Mouse (Mus musculus): ENCODE data around the gene Lztr1. TPM values are rescaled to one million over a fixed set of nuclear protein-coding genes. Genes with fewer than 3 reads are reported as not detected.

Lztr1 gene
- polyA plus RNA-seq, 1 experiment from 2014 or later: 124 TPM

DNA sequence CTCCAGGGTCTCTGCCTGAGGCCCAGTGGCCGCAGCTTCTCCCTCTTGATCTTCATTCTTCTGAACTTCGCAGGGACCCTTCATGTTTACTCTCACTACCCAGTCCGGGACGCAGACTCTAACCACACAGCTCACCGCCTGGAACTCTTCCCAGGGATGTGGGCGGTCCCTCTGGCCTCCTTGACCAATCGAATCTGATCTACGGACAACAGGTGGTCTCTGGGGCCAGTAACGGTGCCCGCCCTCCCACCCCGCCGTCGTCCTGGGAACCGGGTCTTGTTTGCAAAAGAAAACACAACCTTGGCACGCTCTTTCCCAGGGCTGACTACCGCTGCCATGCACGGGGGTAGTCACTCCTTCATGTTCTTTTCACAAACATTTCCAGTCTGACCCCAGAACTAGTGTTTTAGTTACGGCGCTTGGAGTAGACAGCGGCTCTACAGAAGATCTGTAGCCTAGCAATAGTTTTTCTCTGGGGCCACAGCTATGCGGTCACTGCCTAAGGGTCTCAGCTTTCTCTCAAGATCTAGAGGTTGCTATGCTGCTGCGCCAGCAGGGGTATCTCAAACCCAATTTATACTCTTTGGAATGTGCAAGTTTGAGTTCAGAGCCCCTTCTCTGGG lies 52.8 kb downstream of the Lztr1 start, which contains the start of gene Lrrc74b:
Gene Lrrc74b, minus strand, starts transcription at position 120 of the 623 bp plus-strand sequence.
- H3K27ac ChIP-seq: no peak within 1 kb of the TSS
- WGBS: under 1% methylated on average over 22 of the region's 22 CpGs
- H3K4me1 ChIP-seq (replicated peaks): peaks cover 36% of the 10 kb centered on the region
- H3K36me3 ChIP-seq: no peaks in the 10 kb centered on the region
- no peaks in the 10 kb centered on the region for H3K9me3 ChIP-seq
- peak within 1 kb of the TSS; percentile 47 for H3K4me2 ChIP-seq (replicated peaks)
- peak within 1 kb of the TSS; percentile 13 for H3K4me3 ChIP-seq (replicated peaks)
- peak; percentile 66 for ATAC-seq
- H3K9ac ChIP-seq (replicated peaks): peak within 1 kb of the TSS; percentile 30; the same call in 1 of the 2 replicates
- H3K27me3 ChIP-seq: peaks cover 34% of the 10 kb centered on the region

DNA sequence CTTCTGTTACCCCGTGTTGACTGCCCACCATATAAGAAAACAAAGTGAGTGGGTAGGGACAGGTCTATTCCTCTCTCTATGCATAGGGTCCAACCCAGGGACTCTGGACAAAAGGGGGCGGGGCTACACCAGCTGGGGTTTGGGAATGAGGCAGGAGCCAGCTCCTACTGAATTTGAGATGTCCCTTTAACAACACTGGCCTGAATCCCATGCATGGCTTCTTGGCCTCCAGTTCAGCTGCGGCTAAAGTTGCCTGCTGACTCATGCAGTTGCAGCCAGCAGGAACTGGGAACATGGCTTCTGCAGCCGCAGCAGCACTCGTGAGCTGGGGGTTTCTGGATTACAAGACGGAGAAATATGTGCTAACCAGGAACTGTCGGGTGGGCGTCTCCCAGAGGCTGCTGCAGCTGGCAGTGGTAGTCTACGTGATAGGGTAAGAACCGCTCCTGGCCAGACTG lies 53.3 kb downstream of the Lztr1 start, which contains the start of gene P2rx6:
Gene P2rx6, plus strand, starts transcription at position 135 of the 458 bp plus-strand sequence.
- H3K27ac ChIP-seq: no peak within 1 kb of the TSS
- no peaks in the 10 kb centered on the region for H3K36me3 ChIP-seq
- H3K9ac ChIP-seq (replicated peaks): peak within 1 kb of the TSS; percentile 30; the same call in 1 of the 2 replicates
- H3K4me3 ChIP-seq (replicated peaks): peak within 1 kb of the TSS; percentile 13
- H3K27me3 ChIP-seq: peaks cover 34% of the 10 kb centered on the region
- 3% methylated on average over 10 of the region's 10 CpGs for WGBS
- H3K4me1 ChIP-seq (replicated peaks): peaks cover 36% of the 10 kb centered on the region
- peak; percentile 53 for ATAC-seq
- peak within 1 kb of the TSS; percentile 47 for H3K4me2 ChIP-seq (replicated peaks)
- no peaks in the 10 kb centered on the region for H3K9me3 ChIP-seq

DNA sequence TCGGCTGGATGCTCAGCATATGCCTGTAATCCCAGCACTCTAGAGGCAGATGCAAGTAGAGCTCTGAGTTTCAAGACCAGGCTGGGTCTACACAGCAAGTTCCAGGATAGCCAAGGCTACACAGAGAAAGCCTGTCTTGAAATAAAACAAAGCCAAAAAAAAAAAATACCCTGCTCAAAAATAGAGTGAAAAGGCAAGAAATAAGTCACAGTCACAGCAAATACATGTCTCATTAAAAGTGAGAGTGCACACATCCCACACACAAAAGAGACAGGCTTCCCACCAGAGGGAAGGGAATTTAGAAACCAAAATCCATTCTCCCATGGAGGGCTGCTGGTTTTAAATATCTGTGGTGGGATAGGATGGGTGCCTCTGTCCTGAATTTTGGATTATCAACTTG lies 55.1 kb downstream of the Lztr1 start:
- Histone ChIP-seq H3K4me1 (replicated peaks) (peaks cover 30% of the 10 kb centered on the region), H3K27ac (no peak overlapping the region), H3K9ac (replicated peaks) (no peak overlapping the region), H3K9me3 (no peaks in the 10 kb centered on the region), H3K36me3 (no peaks in the 10 kb centered on the region), H3K4me3 (replicated peaks) (no peak overlapping the region), H3K4me2 (replicated peaks) (no peak overlapping the region), H3K27me3 (peaks cover 34% of the 10 kb centered on the region)
- WGBS: 42% methylated on average over 1 of the region's 1 CpGs
- ATAC-seq: no peak

DNA sequence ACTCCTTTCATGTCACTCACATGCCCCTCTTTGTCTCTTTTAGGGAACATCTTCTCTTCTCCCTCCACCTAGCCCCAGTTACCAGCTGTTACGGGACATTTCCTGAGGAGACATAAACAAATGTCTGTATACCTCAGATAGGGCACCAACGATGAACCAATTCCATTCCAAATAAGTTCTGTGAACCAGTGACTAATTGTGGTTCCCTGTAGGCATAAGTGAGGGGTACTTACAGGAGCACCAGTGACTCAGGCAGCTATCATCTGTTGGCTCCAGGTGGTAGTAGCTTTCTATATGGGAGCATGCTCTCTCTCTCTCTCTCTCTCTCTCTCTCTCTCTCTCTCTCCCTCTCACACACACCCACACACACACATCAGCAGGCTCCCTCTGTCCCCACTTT lies 55.7 kb downstream of the Lztr1 start:
- 84% methylated on average over 2 of the region's 2 CpGs for WGBS
- Histone ChIP-seq H3K4me3 (replicated peaks) (no peak overlapping the region), H3K36me3 (no peaks in the 10 kb centered on the region), H3K4me2 (replicated peaks) (no peak overlapping the region), H3K27me3 (peaks cover 34% of the 10 kb centered on the region), H3K27ac (no peak overlapping the region), H3K9ac (replicated peaks) (no peak overlapping the region), H3K4me1 (replicated peaks) (peaks cover 23% of the 10 kb centered on the region), H3K9me3 (no peaks in the 10 kb centered on the region)
- ATAC-seq: no peak

DNA sequence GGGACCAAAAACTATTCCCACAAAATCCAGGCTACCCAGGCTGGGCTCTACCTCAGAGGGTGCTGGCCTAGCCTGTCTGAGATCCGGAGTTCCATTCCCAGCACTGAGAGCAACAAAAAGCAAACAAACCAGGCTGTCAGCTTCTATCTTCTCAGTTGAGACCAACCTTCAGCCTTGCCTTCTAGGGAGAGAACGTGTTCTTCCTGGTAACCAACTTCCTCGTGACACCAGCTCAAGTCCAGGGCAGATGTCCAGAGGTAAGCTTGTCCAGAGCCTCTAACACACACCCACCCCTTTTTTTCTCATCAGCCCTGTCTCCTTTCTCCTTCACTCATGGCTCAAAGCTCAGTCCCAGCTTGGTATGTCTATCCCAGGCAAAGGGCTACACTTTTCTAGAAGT lies 56.3 kb downstream of the Lztr1 start:
- 71% methylated on average over 3 of the region's 3 CpGs for WGBS
- no peaks in the 10 kb centered on the region for H3K9me3 ChIP-seq

GRCm38 (mm10) chr16:17566186-17566585 lies 57.7 kb downstream of the Lztr1 start:
- Histone ChIP-seq H3K4me2 (replicated peaks) (no peak overlapping the region), H3K9ac (replicated peaks) (no peak overlapping the region), H3K4me3 (replicated peaks) (no peak overlapping the region), H3K4me1 (replicated peaks) (peaks cover 13% of the 10 kb centered on the region), H3K36me3 (no peaks in the 10 kb centered on the region), H3K27ac (no peak overlapping the region), H3K27me3 (peaks cover 21% of the 10 kb centered on the region), H3K9me3 (no peaks in the 10 kb centered on the region)
- ATAC-seq: no peak
- 31% methylated on average over 4 of the region's 4 CpGs for WGBS

More for the DNA sequence above, 56.3 kb downstream of the Lztr1 start:
- Histone ChIP-seq H3K4me2 (replicated peaks) (no peak overlapping the region), H3K4me3 (replicated peaks) (no peak overlapping the region), H3K27ac (no peak overlapping the region), H3K9ac (replicated peaks) (no peak overlapping the region), H3K4me1 (replicated peaks) (peaks cover 21% of the 10 kb centered on the region), H3K27me3 (peaks cover 33% of the 10 kb centered on the region), H3K36me3 (no peaks in the 10 kb centered on the region)
- no peak for ATAC-seq

Other genes starting within 250 kb of the Lztr1 start
- gene Tmem191c, start 232.6 kb upstream of the Lztr1 start, polyA plus RNA-seq (2015; fragmentation: Nextera tagmentation; extraction: Ambion mirVana): 24.1 and 28.1 TPM in 2 replicates
- gene Serpind1, start 177.3 kb upstream of the Lztr1 start, polyA plus RNA-seq (2015; fragmentation: Nextera tagmentation; extraction: Ambion mirVana): 1.1 and 2.2 TPM in 2 replicates
- gene Snap29, start 102.7 kb upstream of the Lztr1 start, polyA plus RNA-seq (2015; fragmentation: Nextera tagmentation; extraction: Ambion mirVana): 21.2 and 23.3 TPM in 2 replicates
- 62.7 and 67.5 TPM in 2 replicates for gene Pi4ka, start 102.4 kb upstream of the Lztr1 start, polyA plus RNA-seq (2015; fragmentation: Nextera tagmentation; extraction: Ambion mirVana)
- gene Crkl, start 56.7 kb upstream of the Lztr1 start, polyA plus RNA-seq (2015; fragmentation: Nextera tagmentation; extraction: Ambion mirVana): 88.7 and 91.2 TPM in 2 replicates
- 7.9 and 10.6 TPM in 2 replicates for gene Aifm3, start 19.1 kb upstream of the Lztr1 start, polyA plus RNA-seq (2015; fragmentation: Nextera tagmentation; extraction: Ambion mirVana)
- gene Thap7, start 22.4 kb downstream of the Lztr1 start, polyA plus RNA-seq (2015; fragmentation: Nextera tagmentation; extraction: Ambion mirVana): 61.7 and 65.0 TPM in 2 replicates
- gene Lrrc74b, start 52.6 kb downstream of the Lztr1 start, polyA plus RNA-seq (2015; fragmentation: Nextera tagmentation; extraction: Ambion mirVana): 0.28 and 0.55 TPM in 2 replicates
- 1.0 and 1.3 TPM in 2 replicates for gene P2rx6, start 53.2 kb downstream of the Lztr1 start, polyA plus RNA-seq (2015; fragmentation: Nextera tagmentation; extraction: Ambion mirVana)
- 13.8 and 14.3 TPM in 2 replicates for gene Slc7a4, start 74.5 kb downstream of the Lztr1 start, polyA plus RNA-seq (2015; fragmentation: Nextera tagmentation; extraction: Ambion mirVana)
- gene Smpd4, start 110.7 kb downstream of the Lztr1 start, polyA plus RNA-seq (2015; fragmentation: Nextera tagmentation; extraction: Ambion mirVana): 27.3 and 27.9 TPM in 2 replicates
- 4.4 and 4.8 TPM in 2 replicates for gene Ccdc74a, start 137.8 kb downstream of the Lztr1 start, polyA plus RNA-seq (2015; fragmentation: Nextera tagmentation; extraction: Ambion mirVana)
- 44.7 and 47.7 TPM in 2 replicates for gene Med15, start 224.2 kb downstream of the Lztr1 start, polyA plus RNA-seq (2015; fragmentation: Nextera tagmentation; extraction: Ambion mirVana)